Mouse (Mus musculus): ENCODE measurements around the gene Stox2.

Gene Stox2

DNA sequence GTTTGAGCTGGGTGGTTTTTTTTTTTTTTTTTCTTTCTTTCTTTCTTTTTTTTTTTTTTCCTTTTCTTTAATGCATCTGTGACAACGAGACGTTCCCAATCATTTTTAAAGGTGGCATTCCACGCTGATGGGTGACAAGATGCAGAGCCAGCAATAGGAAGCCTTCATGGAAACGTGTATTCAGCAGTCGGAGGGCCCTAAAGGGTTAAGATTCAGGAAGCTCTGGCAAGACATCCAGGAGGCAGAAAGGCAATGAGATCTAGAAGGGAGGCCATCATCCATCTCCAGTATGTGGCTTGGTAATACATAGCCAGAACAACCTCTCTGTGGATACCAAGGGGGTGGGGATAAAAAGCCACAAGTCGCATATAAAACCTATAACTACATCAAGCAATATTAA is 156.5 kb downstream of the Stox2 start:
- DNase-seq (ENCODE audit: low spot score in 2 of 2) = no peak

DNA sequence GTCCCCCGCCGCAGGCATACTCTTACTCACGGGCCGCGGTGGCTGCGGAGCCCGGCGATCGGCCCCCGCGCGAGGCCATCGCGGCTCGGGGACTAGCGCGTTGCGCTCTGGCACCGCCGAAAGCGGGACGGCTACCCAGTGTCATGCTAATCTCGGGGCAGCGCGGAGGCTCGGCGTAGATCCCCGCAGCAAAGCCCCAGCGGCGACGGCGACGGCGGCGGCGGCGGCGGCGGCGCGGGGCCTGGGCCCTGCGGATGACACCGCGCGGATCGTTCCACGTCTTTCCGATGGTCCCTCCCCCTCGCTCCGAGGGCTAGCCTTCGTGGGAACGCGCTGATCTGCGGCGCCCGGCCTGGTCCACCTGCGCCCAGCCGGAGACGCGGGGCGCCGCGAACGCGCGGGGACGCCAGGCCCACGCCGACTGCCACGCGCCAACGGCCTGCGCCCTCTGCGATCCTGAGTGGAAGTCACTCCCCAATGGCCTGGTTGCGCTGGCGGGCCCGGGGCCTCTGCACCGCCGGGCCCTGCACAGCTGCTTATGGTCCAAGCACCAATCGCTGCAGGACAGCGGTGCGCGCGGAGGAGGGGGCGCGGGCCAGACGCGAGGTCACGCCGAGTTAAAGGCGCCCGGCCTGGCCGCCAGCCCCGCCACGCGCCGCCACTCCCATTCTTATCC is 157.2 kb downstream of the Stox2 start:
- peak; percentile 57 to 67 for DNase-seq (ENCODE audit: low spot score in 2 of 2)

DNA sequence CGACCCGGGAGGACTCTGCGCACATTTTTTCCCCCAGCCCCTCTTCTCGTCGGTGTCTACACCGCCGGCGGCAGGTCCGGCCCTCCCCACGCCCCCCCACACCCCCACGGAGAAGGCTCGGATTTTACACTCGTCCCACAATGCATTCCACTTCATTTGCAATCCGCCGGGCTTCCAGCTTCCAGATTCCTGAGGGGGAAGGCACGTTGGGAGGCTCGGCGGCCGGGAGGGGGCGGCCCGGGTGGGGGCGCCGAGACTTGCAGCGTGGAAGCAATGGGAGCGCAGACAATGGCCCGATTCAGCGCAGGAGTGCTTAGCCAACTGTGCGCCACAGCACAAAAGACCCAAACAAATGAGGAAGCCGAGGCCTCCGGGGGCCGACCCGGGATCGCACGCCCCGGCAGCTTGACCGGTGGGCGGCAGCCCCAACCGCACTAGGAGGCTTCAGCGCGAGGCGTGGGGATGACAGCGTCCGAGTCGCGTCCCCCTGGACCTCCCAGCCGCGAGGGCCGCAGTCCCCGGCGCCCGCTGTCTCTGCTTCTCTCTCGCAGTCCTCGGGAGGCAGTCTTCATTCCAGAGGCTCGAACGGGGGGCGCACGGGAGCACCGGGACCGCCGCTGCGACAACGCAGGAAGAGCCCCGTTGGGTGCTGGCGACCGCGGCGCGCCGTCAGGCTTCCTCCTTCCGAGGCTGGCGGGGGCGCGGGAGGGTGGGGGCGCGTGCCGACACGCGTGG is 157.9 kb downstream of the Stox2 start:
- peak; percentile 44 to 69 for DNase-seq (ENCODE audit: low spot score in 2 of 2)

DNA sequence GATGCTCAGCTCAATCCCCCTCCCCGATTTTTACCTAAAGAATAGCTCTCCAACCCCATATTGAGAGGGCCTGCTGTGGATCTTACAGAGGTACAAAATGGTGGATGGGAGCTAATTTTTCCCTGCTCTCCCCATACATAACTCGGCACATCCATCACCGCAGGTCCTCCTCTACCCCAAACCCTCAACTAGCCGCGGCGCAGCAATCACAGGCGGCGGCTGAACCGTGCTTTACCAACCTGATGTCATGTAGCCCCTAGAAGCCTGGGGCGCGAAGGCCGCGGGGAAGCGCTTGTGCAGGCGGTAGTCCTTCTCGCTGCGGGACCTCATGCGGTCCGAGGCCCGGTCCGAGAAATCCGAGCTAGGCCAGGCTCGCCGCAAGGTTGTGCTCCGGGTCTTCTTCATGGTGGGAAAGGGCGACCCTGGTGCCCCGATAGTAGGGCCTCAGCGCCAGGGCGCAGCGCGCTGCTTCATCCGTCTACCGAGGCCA is 158.5 kb downstream of the Stox2 start:
- peak; percentile 28 to 56 for DNase-seq (ENCODE audit: low spot score in 2 of 2)

DNA sequence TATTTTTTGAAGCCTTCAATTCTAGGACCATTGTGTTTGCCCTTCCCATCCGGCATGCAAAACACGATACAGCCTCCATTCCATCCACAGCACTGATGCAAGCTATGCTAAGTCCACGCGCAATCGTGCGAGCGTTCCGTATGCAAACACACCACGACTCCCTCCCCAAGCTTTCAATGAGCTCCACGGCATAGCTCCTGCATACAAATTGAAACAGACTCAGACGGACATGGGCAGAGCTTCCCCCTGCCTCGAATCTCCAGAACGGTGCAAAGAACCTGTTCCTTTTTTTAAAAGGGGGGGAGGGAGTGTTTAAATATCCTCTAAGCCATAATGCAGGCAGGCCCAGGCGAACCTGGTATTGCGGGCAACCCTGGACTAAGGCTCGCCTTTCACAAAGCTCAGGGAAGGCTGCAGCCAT is 159.0 kb downstream of the Stox2 start:
- peak in 1 of 2 experiments; percentile 35 for DNase-seq (ENCODE audit: low spot score in 2 of 2)

DNA sequence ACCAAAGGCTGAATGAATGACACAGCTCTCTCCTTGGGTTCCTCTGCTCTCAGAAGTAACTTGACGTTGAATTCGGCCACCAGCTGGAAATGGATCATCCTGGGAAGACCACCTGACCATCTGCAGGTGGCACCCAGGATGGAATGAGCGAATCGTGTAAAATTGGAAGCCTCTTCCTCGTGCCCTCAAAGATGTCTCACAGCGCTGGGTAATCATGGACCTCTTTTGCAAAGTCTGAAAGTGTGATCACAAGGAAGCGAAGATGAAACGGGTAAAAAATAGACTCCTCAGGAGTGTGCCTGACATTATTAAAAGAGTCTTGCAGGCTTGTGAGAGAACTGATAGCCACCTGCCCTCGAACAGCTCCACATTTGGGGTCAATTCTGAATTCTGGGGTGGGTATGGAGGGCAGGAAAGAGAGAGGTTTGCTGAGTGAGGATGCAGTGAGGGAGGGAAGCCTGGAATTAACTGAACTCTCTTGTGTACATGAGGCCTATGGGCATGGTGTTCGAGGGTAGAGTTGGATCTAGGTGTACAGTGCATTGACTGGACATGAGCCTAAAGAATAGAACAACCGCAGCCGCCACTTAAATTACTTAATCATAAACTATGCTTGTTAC is 160.0 kb downstream of the Stox2 start:
- DNase-seq (ENCODE audit: low spot score in 2 of 2) = no peak

DNA sequence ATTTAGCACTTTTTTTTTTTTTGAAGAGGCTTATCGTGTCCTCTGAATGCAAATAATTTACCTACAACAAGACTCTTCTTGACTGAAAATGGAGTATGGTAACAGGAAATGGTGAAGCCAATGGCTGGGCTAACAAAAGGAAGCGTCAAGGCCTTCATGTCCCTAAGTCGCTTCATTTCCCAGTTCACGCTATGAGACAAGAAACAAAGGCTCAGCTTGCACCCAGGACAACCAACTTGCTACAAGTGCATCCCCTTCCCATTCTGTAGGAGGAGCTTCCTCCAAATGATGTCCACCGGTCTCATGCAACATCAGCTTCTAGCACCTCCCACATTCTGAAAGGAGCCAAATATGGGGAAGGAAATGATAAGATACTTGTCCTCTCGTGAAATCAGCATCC is 160.7 kb downstream of the Stox2 start:
- no peak for DNase-seq (ENCODE audit: low spot score in 2 of 2)

DNA sequence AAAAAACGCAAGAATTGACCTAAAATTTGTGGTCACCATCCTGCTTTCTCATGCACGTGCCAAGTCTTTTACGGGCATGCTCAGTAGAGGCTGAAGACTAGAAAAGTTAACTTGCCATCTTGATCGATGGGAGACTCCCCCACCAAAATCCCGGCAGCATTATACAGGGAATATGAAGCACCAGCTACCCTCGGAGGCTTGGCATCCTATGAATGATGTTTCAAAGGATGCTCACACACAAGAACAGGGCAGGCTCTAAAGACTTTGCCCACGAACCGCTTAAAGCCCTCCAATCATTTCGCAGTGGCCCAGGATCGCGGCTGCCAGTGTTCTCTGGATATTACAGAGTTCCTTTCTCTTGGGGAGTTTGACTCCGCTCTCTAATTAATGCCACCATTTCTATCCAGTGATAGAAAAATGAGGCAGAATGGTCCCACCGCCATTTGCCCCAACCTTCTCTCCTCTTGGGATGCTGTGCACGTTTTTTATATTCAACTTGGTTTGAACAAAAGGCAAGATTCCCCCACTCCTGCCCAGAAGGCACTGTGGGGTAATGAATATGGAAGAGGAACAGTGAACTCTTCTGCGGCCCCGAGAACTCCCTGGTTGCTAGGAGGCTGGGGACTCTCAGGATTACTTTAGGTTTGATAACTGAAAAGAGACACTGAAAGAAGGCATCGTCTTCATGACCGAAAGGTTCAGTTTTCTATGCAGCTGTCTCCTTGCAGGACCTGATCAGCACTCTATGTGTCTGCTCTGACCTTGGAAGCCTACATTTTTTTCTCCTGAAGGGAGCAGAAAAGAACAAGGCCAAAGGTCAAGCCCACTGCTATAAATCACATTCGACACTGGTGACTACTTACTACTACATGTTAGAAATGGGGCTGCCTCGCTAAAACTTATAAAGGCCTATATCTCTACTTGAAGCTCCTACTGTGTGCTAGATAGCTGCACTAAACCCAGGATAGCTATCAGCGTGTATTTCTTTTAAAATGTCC is 161.5 kb downstream of the Stox2 start:
- no peak for DNase-seq (ENCODE audit: low spot score in 2 of 2)

DNA sequence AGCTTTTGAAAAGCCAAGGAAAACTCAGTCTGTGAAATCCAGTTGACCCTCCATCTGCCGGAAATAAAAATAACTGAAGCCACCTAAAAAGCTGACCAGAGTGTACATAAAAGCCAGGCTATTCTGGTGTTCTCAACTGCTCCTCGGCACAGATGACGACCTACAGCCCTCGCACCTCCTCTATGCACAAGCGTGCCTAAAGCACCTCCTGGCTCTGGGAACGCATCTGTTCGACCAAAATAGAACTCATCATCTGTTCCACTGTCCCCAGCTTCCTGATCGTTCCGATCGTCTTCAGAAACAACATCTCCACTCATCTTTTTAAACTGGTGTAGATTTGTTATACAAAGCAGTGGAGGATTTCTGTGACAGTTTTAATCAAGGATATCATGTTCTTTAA is 166.3 kb downstream of the Stox2 start:
- DNase-seq (ENCODE audit: low spot score in 2 of 2) = no peak

DNA sequence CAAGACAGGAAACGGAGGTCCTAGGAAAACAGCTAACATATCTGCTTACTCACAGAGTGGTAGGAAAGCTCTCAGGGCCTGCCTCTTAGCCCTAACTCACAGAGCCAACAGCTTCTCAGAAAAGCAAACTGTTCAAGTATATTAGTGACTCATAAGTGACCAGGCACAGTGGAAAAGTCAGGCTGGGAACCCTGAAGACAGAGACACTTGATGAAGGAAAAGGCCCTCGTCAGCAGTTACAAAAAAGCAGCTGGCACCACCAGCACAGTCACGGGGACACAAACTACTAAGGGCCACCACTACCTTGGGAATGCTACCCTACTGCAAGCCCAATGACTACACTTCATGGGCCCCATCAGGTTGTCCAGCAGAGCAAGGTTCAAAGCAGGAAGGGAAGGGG is 168.0 kb downstream of the Stox2 start:
- DNase-seq (ENCODE audit: low spot score in 2 of 2) = no peak

DNA sequence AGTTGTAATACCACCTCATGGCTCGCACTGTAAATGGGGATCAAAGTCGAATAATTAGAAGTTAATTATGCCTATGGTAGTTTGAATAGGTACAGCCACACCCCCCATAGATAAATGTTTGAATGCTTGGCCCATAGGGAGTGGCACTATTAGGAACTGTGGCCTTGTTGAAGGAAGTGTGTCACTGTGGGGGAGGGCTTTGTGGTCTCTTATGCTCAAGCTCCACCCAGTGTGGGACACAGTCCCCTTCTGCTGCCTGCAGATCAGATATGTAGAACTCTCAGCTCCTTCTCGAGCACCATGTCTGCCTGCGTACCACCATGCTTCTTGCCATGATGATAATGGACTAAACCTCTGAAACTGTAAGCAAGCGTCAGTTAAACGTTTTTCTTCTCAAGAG is 177.2 kb downstream of the Stox2 start:
- no peak for DNase-seq (ENCODE audit: low spot score in 2 of 2)

DNA sequence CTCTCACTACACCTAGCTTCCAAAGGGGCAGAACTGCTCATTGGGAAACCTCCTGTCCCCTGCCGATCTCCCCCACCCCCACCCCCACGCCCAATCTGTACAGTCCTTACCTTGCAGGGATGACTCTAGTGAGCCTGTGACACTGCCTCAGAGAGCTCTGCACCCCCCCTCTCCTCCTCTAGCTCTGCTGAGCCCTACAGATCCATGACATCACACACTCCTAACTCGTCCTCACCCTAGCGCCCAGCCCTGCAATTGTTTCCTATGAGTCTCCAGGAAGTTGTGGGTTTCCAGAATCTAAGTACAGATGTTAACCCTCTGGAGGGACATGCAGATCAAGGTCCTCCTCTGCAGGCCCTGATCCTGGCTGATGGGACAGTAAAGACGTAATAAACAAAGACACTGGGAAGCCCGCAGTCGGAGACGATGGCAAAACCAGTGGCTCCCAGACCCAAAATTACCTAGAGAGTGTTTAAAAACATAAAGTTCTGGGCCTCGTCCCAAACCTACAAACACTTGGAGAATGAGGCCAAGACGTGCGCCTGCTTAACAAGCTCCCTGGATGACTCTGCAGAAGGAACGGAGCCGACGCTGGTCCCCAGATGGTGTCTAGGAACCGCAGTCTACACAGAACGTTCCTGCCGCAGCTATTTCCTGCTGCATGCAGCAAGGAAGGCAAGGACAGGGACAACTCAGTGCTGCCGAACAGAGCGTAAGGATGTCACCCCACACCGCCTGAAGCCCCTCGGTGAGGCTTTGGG is 177.9 kb downstream of the Stox2 start:
- DNase-seq (ENCODE audit: low spot score in 2 of 2) = peak; percentile 46 to 49

DNA sequence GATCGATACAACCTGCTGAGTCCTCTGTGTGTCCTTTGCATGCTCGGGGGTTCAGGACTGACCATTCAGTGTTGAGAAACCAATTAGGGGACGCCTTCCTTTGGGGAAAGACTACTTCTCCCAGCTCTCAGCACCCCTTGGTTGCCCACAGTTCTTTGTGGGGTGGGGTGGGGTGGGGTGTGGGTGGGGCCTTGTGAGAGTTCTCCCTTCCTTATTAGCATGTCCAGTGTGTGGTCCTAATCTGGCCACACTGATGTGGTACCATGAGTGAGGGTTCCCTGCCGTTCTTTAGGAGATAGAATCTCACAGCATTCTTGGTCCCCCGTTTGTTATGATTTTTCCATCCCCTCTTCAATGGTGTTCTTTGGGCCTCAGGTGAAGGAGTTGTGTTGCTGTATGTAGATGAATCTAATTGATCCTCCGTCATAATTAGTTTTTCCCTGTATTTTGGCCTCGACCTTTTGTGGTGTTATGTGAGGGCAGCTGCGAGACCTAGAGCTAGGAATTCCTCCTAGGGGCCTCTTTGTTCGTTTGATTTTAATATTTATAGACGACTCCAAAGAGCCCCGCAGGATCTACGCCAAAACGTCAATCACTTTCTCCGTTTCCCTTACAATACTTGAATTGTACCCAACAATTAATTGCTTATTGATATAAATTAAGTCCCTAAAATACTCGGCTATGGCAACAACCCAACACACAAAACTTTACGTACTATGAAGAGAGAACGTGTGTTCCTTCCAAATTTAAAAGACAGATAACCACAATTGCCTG is 182.9 kb downstream of the Stox2 start:
- no peak for DNase-seq (ENCODE audit: low spot score in 2 of 2)

DNA sequence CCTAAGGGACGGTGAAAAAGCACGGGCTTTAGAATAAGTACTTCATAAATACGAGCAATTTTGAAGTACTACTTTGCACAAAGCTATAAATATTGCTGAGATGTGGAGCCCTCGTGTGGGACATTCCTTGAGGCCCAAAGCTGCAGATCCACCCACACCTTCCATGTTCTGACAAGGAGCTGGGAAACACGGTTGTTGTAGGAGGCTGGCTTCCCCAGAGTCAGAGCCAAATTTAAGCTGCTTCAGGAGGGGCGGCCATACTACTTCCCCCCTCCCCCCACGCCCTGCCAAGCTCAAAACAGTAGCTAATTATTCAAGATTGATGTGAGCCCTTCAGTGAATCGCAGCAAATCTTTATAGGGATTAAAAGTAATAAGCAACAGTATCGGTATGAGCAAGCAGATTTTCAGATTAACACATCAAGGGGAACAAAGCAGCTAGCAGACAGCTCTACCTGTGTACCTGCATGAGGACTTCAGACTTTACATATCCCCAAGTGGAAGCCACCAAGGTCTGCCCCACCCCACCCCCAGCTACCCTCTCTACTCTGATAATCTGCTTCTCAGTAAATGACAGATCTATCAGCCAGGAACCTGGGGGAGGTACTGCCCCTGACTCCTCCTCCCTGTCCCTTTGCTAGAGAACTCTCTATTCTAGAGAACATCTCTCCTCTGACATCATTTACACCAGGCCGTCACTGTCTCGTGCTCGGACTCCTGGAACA is 185.2 kb downstream of the Stox2 start:
- DNase-seq (ENCODE audit: low spot score in 2 of 2) = no peak

DNA sequence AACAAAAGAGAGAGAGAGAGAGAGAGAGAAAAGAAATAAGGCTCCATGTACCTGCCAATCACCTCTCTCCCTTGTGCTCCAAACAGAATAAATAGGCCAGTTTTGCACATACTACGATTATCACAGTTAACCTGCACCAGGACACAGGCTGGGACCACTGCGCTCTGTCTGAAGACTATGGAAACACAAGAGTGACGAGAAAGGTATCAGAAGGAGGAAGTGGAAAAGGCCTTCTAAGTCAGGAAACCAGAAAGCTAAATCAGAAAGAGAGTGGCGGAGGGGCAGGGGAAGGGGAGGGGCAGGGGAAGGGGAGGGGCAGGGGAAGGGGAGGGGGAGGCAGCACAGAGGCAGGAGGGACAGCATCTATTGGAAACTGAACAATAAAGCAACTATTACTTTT is 195.3 kb downstream of the Stox2 start:
- DNase-seq (ENCODE audit: low spot score in 2 of 2) = no peak

DNA sequence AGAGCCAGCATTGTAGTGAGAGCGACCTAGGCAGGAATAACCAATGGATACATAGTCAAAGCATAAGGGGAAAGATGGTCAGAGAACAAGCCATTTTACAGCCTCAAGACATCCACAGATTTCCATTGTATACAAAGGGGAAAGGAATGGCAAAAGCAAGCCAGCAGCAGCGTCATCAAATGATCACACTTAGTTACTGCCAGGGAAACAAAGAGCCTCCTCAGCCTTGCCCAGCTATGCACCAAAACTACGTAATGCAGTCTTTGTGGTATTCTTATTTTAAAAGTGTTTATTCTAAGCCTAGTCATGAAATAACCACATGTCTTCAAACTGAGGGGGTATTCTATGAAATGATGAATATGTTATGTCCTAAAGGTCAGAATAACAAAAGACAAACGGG is 201.0 kb downstream of the Stox2 start:
- DNase-seq (ENCODE audit: low spot score in 2 of 2) = no peak

DNA sequence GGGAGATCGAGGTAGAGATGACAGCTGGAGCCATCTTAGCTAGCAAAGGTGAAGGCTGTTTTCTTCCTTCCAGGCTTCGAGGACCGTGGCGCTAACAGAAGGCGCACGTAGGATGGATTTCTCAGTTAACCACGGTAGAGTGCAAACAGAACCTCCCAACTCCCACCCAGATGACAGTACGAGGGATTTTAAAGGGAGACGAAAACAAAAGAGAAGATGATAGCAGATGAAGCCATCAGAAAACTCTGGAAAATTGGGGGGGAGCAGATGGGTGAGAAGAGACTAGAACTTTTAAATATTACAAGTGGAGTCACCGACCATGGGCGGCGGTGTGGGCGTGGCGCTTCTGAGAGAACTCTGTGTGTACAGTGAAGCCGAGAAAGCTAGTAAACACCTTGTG is 202.0 kb downstream of the Stox2 start:
- DNase-seq (ENCODE audit: low spot score in 2 of 2) = peak in 1 of 2 experiments; percentile 23

DNA sequence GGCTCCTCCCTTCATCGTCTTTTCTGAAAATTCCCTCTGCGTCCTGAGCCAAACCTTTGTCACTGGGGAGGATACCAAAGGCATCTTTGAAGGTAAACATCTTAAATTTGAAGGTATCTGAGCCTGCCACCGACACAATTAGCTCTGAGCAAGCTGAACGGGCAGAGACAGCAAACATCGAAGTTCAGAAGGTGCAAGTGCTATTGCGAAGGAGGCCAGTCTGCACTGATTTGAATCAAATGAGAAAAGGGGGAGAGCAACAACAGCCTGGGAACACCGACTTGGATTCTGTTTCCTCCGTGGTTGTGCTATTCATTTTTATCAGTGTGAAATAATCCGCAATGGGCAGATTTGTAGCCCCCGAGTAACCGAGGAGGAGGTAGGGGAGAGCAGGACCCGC is 202.5 kb downstream of the Stox2 start:
- no peak for DNase-seq (ENCODE audit: low spot score in 2 of 2)

DNA sequence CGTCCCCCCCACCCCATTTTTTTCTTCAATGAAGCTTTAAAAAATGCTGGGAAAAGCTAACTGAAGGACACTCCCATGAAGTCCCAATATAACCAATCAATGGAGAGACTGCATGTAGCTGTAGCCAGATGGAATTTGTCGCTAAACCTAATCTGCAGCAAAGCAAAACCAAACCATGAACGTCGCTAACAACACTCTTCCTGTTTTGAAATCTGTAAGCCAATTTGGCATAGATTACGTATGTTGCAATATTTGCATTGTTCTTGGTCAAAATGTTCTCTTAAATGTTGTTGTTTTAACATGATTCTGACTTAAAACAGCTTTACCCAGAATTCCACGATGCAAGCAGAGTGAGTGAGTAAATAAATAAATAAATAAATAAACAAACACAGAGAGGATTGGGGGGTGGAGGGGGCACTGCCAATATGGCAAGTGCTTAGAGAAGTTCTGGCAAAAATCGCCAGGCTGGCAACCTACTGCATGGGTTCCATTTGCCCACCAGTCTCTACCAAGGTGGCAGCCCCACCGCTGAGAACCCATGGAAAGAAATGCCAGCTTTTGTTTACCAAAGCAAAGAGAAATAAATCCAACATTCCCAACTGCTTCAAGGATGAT is 203.0 kb downstream of the Stox2 start:
- no peak for DNase-seq (ENCODE audit: low spot score in 2 of 2)
